Mouse (Mus musculus) skeletal muscle tissue, postnatal 0 days (tissue): Measurements from ENCODE around the gene Mvp. TPM values are rescaled to one million over a fixed set of nuclear protein-coding genes. Genes with fewer than 3 reads are reported as not detected.

ENCODE experiments used
- microRNA-seq, 2 experiments: library from miRNA; unstranded; fragments of <30 nt; microRNA quantifications; one replicate each; pipeline ENCODE4; 2016
- polyA plus RNA-seq: library from polyadenylated mRNA; unstranded; fragments of >200 nt; fragmentation: Nextera tagmentation; extraction: Ambion mirVana; gene quantifications from 2 replicates; pipeline ENCODE4 v1.2.1, GENCODE M21; 2015

Gene Mvp
- polyA plus RNA-seq: 13.8 and 18.8 TPM in 2 replicates

GRCm38 (mm10) chr7:127014320-127014719, at the start of gene Mvp:
Mvp (minus strand) TSS chr7:127014621.

GRCm38 (mm10) chr7:127041851-127042672, 27.6 kb upstream of the Mvp start, which contains the start of gene Kif22:
Kif22 (minus strand) TSS chr7:127042471.

GRCm38 (mm10) chr7:127026984-127027726, 12.7 kb upstream of the Mvp start, which contains the start of gene Maz:
Maz (minus strand) TSS chr7:127027037.

GRCm38 (mm10) chr7:127020901-127021562, 6.6 kb upstream of the Mvp start, which contains the start of the genes Gm42742 and Prrt2:
Gm42742 (minus strand) TSS chr7:127021097.
Prrt2 (minus strand) TSS chr7:127021211.

GRCm38 (mm10) chr7:127016971-127017949, 2.8 kb upstream of the Mvp start, which contains the start of gene Pagr1a:
Pagr1a (minus strand) TSS chr7:127017352.

GRCm38 (mm10) chr7:127016481-127016485, 1.9 kb upstream of the Mvp start, which contains the start of gene Pagr1b:
Pagr1b (minus strand) TSS chr7:127016484.

GRCm38 (mm10) chr7:126975950-126976866, 38.2 kb downstream of the Mvp start, which contains the start of gene Cdiptos:
Cdiptos (minus strand) TSS chr7:126976098.

DNA sequence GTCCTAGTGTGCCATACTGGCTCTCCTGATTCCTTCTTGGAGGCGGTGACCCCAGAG, 38.7 kb downstream of the Mvp start, which contains the start of gene Cdipt:
Gene Cdipt, plus strand, starts transcription at position 22 of the 57 bp plus-strand sequence.

DNA sequence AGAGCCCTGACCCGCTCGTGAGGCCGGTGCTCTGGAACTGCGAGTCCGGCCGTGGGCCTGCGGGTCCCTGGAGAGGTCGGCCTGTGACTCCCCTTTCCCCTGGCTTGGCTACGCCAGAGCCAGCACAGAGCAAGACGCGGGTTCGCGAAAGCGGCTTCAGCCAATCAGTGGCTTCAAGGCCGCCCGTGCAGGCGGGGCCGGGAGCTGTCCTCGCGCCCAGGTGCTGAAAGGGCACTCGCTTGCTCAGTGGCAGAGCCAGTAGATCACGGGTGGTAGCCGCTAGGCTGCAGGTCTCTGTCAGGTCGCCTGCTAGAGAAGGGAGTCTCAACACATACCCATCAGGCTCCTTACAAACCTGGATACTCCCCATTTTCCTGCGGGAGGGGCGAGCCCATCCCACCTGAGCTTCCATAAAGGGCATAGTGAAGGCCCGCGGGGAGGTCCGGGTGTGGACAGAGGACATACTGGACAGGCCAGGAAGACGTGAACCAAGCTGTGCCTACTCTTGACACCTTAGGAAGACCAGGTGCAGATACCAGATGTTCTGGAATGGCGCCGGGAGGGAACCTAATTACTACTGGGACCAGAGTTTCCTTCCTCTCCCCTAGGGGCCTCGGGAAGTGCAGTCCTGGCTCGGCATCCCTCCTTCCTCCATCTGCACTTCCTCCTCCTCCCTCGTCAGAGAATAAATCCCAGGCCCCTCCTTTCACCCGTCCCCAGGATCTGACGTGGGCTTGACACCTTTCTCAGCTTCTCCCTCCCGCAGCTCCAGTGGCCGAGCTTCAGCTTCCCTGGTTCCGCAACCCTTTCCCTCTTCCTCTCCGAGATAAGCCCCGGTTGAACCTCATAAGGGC, 64.4 kb downstream of the Mvp start, which contains the start of gene Sez6l2:
Gene Sez6l2, plus strand, starts transcription at position 771 of the 854 bp plus-strand sequence.

GRCm38 (mm10) chr7:126949403-126949792, 65.0 kb downstream of the Mvp start, which contains the start of gene Asphd1:
Asphd1 (minus strand) TSS chr7:126949582.

Small RNA genes within 50 kb of the gene (microRNA-seq; reads per million reads assigned to microRNA genes)
- gene Gm44343: 0 reads per million in 2 experiments

Other genes starting within 250 kb of the Mvp start
- 1.2 and 2.3 TPM in 2 replicates for gene Gdpd3, start 248.3 kb downstream of the Mvp start, polyA plus RNA-seq
- 155 and 192 TPM in 2 replicates for gene Ypel3, start 237.7 kb downstream of the Mvp start, polyA plus RNA-seq
- gene Tbx6, start 233.1 kb downstream of the Mvp start, polyA plus RNA-seq: 0.15 and 0.27 TPM in 2 replicates
- 94.5 and 113 TPM in 2 replicates for gene Ppp4c, start 222.1 kb downstream of the Mvp start, polyA plus RNA-seq
- gene Fam57b, start 217.0 kb downstream of the Mvp start, polyA plus RNA-seq: 1.6 and 1.8 TPM in 2 replicates
- gene 4930451I11Rik, start 183.0 kb downstream of the Mvp start, polyA plus RNA-seq: not detected in 2 replicates
- 0.24 and 0.37 TPM in 2 replicates for gene Doc2a, start 167.2 kb downstream of the Mvp start, polyA plus RNA-seq
- gene Hirip3, start 152.6 kb downstream of the Mvp start, polyA plus RNA-seq: 10.0 TPM in 2 replicates
- 28.3 and 39.2 TPM in 2 replicates for gene Ino80e, start 152.2 kb downstream of the Mvp start, polyA plus RNA-seq
- 17.4 and 18.3 TPM in 2 replicates for gene Taok2, start 129.9 kb downstream of the Mvp start, polyA plus RNA-seq
- 22.8 and 29.8 TPM in 2 replicates for gene Tmem219, start 91.7 kb downstream of the Mvp start, polyA plus RNA-seq
- gene Kctd13, start 85.7 kb downstream of the Mvp start, polyA plus RNA-seq: 6.0 and 7.1 TPM in 2 replicates
- not detected in 2 replicates for gene Asphd1, start 65.0 kb downstream of the Mvp start, polyA plus RNA-seq
- 0.65 and 0.96 TPM in 2 replicates for gene Sez6l2, start 64.1 kb downstream of the Mvp start, polyA plus RNA-seq
- gene Cdipt, start 38.7 kb downstream of the Mvp start, polyA plus RNA-seq: 45.2 and 57.4 TPM in 2 replicates
- 1.2 and 1.6 TPM in 2 replicates for gene Cdiptos, start 38.5 kb downstream of the Mvp start, polyA plus RNA-seq
- gene Pagr1b, start 1.9 kb upstream of the Mvp start, polyA plus RNA-seq: not detected in 2 replicates
- 37.2 and 37.9 TPM in 2 replicates for gene Pagr1a, start 2.7 kb upstream of the Mvp start, polyA plus RNA-seq
- 9.2 and 17.4 TPM in 2 replicates for gene Gm42742, start 6.5 kb upstream of the Mvp start, polyA plus RNA-seq
- gene Prrt2, start 6.6 kb upstream of the Mvp start, polyA plus RNA-seq: 3.0 and 4.0 TPM in 2 replicates
- gene Maz, start 12.4 kb upstream of the Mvp start, polyA plus RNA-seq: 21.3 and 26.0 TPM in 2 replicates
- gene Kif22, start 27.9 kb upstream of the Mvp start, polyA plus RNA-seq: 20.9 and 23.2 TPM in 2 replicates
- not detected in 2 replicates for gene Zg16, start 72.7 kb upstream of the Mvp start, polyA plus RNA-seq
- gene AI467606, start 76.7 kb upstream of the Mvp start, polyA plus RNA-seq: 2.4 and 2.7 TPM in 2 replicates
- 5.4 and 5.8 TPM in 2 replicates for gene Qprt, start 107.6 kb upstream of the Mvp start, polyA plus RNA-seq
- 0.22 and 0.63 TPM in 2 replicates for gene Spn, start 123.2 kb upstream of the Mvp start, polyA plus RNA-seq
- 22.0 and 23.9 TPM in 2 replicates for gene Cd2bp2, start 181.4 kb upstream of the Mvp start, polyA plus RNA-seq
- gene Tbc1d10b, start 193.8 kb upstream of the Mvp start, polyA plus RNA-seq: 17.3 and 19.1 TPM in 2 replicates
- 16,282 and 17,335 TPM in 2 replicates for gene Mylpf, start 194.3 kb upstream of the Mvp start, polyA plus RNA-seq
- 8.7 and 9.9 TPM in 2 replicates for gene Zfp553, start 218.4 kb upstream of the Mvp start, polyA plus RNA-seq
- gene Sept1, start 218.5 kb upstream of the Mvp start, polyA plus RNA-seq: 8.5 and 9.1 TPM in 2 replicates
- 31.2 and 37.1 TPM in 2 replicates for gene Zfp771, start 229.7 kb upstream of the Mvp start, polyA plus RNA-seq
- 56.2 and 58.8 TPM in 2 replicates for gene Dctpp1, start 246.1 kb upstream of the Mvp start, polyA plus RNA-seq